Mouse (Mus musculus) myocyte (in vitro differentiated cells): ENCODE measurements around the gene Kcnd2.

Source experiments
- MAX ChIP-seq: IDR thresholded peaks from one replicate; pipeline ENCODE4 v1.6.1; 2011; ENCODE audit warnings: low read depth, mild to moderate bottlenecking, control low read depth
- POLR2A ChIP-seq: IDR thresholded peaks from one replicate; pipeline ENCODE4 v1.6.1; 2011; ENCODE audit warnings: low read depth, mild to moderate bottlenecking, control low read depth, moderate library complexity; ENCODE audit not compliant: insufficient read length

DNA sequence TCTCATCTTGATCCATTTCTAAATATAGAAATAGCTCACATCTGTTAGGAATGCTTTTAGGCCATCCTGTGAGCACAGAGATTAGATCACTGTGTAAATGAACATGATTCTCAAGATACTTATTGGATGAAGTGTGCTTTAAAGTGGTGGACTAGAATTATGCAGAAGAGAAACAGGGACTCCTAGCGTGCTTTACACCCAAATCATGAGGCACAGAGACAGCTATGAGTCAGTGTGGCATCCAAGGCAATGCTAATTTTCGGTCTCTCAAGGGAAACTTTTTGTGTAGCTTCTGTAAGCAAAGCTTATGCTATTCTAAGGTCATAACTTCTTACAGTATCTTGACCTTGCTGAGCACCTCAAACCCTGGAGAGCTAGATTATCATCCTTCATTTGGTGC is 318.7 kb downstream of the Kcnd2 start:
- TF ChIP-seq POLR2A (no peak), MAX (no peak)
